In the genomic region with DNA sequence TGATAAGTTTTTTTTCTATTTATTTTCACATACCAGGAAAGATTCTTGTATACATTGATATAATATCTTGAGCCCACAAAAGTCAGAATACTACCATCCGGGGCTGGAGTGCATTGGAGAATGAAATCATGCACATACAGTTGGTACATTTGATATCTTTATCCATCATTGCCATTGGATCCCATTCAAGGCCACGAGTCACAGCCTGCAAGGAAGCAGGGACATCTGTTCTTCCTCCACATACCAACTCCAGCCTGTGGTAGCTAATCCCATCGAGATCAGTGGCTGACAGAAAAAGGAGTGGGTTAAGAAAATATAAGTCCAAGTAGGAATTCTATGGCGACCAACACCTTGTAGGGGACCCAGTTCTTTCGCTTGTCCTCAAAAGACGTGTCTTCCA, we compare ENCODE assay signal across 18 mouse cellular contexts. TPM values are rescaled to one million over a fixed set of nuclear protein-coding genes. Genes with fewer than 3 reads are reported as not detected.
A peak's percentile ranks its signal among the peaks of the same experiment; 100 is the strongest.
DNase-seq lines count a peak whose midpoint lies in the region; TF ChIP-seq lines count a peak whose summit lies in the region.
"Had no signal": no experiment of that assay in that cellular context is flagged by ENCODE, and none has a peak within 500 bp of the region (broad histone marks: within the 10 kb centered on the region; RNA-seq: fewer than 3 reads in every experiment).

No protein-coding gene starts in this region.

- no peaks in the 10 kb centered on the region for H3K79me2 ChIP-seq in myocyte (ENCODE audit: control insufficient read depth, insufficient read depth)

- no peak for TF ChIP-seq POLR2A in myocyte (IDR thresholded peaks at IDR 0.05; ENCODE audit: insufficient read length, low read depth)

- no peaks in the 10 kb centered on the region for H3K27me3 ChIP-seq in myocyte (ENCODE audit: control insufficient read depth, insufficient read depth, insufficient read length)
- H3K27me3 ChIP-seq: embryonic facial prominence, embryonic 12.5 days; forebrain, embryonic 12.5 days; heart, embryonic 13.5 days; hindbrain, embryonic 15.5 days had no signal

- H3ac ChIP-seq in myocyte (ENCODE audit: control insufficient read depth, insufficient read length): no peak overlapping the region

- no peaks in the 10 kb centered on the region for H3K36me3 ChIP-seq in myocyte (ENCODE audit: control insufficient read depth, insufficient read depth)
- H3K36me3 ChIP-seq: embryonic facial prominence, embryonic 12.5 days; forebrain, embryonic 12.5 days; heart, embryonic 13.5 days; hindbrain, embryonic 15.5 days had no signal

- H3K4me2 ChIP-seq in myocyte (ENCODE audit: low read depth): no peak overlapping the region
- H3K4me2 ChIP-seq: embryonic facial prominence, embryonic 12.5 days; forebrain, embryonic 12.5 days; heart, embryonic 13.5 days; hindbrain, embryonic 15.5 days had no signal

- DNase-seq in adrenal gland, adult (ENCODE audit: inconsistent age in 2 of 2, low spot score in 1 of 2): peak; percentile 23 to 58
- no peak for DNase-seq in adrenal gland, postnatal 4 days (ENCODE audit: low spot score in 2 of 2)
- DNase-seq in cerebellum, postnatal 14 days: peak; percentile 36 to 57
- no peak for DNase-seq in cerebellum, postnatal 4 days (ENCODE audit: low spot score in 2 of 2)
- DNase-seq in adrenal gland, postnatal 14 days: peak; percentile 6
- no peak for DNase-seq in Muller cell, postnatal 12 days (ENCODE audit: inconsistent ontology term)
- no peak for DNase-seq in ovary, adult 18-20 months (ENCODE audit: low spot score)
- DNase-seq: cerebellum, adult 11-12 months; cerebellum, adult 9-11 months; gastrocnemius, postnatal 14 days; heart, postnatal 36 days; kidney, adult 2 months had no signal

- H3K4me3 ChIP-seq in myocyte: no peak overlapping the region
- H3K4me3 ChIP-seq: embryonic facial prominence, embryonic 12.5 days; forebrain, embryonic 12.5 days; heart, embryonic 13.5 days; hindbrain, embryonic 15.5 days had no signal

TF ChIP-seq in myocyte, 11 proteins besides CTCF, POLR2A, EP300 and RAD21:
- TF ChIP-seq TCF3 (IDR thresholded peaks at IDR 0.05; ENCODE audit: insufficient read length, low read depth): no peak
- TF ChIP-seq TCF12 (IDR thresholded peaks at IDR 0.05; ENCODE audit: insufficient read depth, poor library complexity, severe bottlenecking): peak; percentile 34
- no peak for TF ChIP-seq CEBPB (IDR thresholded peaks at IDR 0.05; ENCODE audit: insufficient read depth, poor library complexity, severe bottlenecking)
- no peak for TF ChIP-seq MAX (IDR thresholded peaks at IDR 0.05; ENCODE audit: low read depth)
- no peak for TF ChIP-seq SRF (IDR thresholded peaks at IDR 0.05; ENCODE audit: control insufficient read depth, insufficient read length, low read depth)
- no peak for TF ChIP-seq USF1 (IDR thresholded peaks at IDR 0.05; ENCODE audit: low read depth)
- TF ChIP-seq MYOD1 (IDR thresholded peaks at IDR 0.05; ENCODE audit: control insufficient read depth in 1 of 3, insufficient read length in 2 of 3, low read depth in 2 of 3): peak in 2 of 3 experiments; percentile 57 to 75
- no peak for TF ChIP-seq POLR2AphosphoS2 (IDR thresholded peaks at IDR 0.05; ENCODE audit: insufficient read length, low read depth)

RNA-seq across cellular contexts. Expression of a gene that starts 55.5 kb away (rescaled TPM):
- not detected for total RNA-seq in adrenal gland, postnatal 4 days (2021)
- total RNA-seq in adrenal gland, postnatal 14 days (2021): not detected in 2 replicates
- polyA plus RNA-seq in myocyte (2012; fragmentation: generic; extraction: Trizol): 0.06 TPM
- total RNA-seq: gastrocnemius, adult 18-20 months; gastrocnemius, postnatal 14 days had no signal
- polyA plus RNA-seq: forebrain, embryonic 12.5 days; kidney, adult 2 months had no signal

Comparison
In these comparisons a context has a peak if more than half of its experiments do, and no peak if none do; other contexts are left out.
1. DNase-seq: peak in adrenal gland, adult (2 of 2), cerebellum, postnatal 14 days (2 of 2) and adrenal gland, postnatal 14 days (single experiment); none in adrenal gland, postnatal 4 days (0 of 2), cerebellum, postnatal 4 days (0 of 2), Muller cell, postnatal 12 days (single experiment) and ovary, adult 18-20 months (single experiment).